Mouse (Mus musculus) thymus, postnatal 36 days (tissue): Measurements from ENCODE around the gene Brms1.
"Not testable (repeated sequence)": the region's sequence is repeated elsewhere in the genome, so short reads cannot be mapped to it uniquely, and the experiment has no call there.

Source experiments
- DNase-seq, 2 experiments: peaks; one replicate each; pipeline ENCODE4 v3.0.0; 2022; ENCODE audit warnings: mixed read lengths in 2 of 2

Brms1 gene

GRCm38 (mm10) chr19:5067040-5067799 lies 26.1 kb downstream of the Brms1 start:
- DNase-seq: no peak

GRCm38 (mm10) chr19:5067867-5068569 lies 26.9 kb downstream of the Brms1 start, which contains the start of gene Cd248:
Gene Cd248, plus strand, starts transcription at chr19:5068078.
- no peak for DNase-seq

- DNase-seq: no peak
Observed at GRCm38 (mm10) chr19:5068570-5069234, 27.5 kb downstream of the Brms1 start.

- no peak for DNase-seq
Observed at GRCm38 (mm10) chr19:5069486-5069885, 28.3 kb downstream of the Brms1 start.

- DNase-seq: no peak
Observed at GRCm38 (mm10) chr19:5069978-5070377, 28.8 kb downstream of the Brms1 start.

GRCm38 (mm10) chr19:5071077-5071476 lies 29.9 kb downstream of the Brms1 start:
- DNase-seq: no peak

- DNase-seq: peak in 1 of 2 experiments; percentile 36
Observed at GRCm38 (mm10) chr19:5071545-5072369, 30.6 kb downstream of the Brms1 start.

- DNase-seq: no peak
Observed at GRCm38 (mm10) chr19:5072389-5073019, 31.4 kb downstream of the Brms1 start.

- peak in 1 of 2 experiments; percentile 37 for DNase-seq
Observed at GRCm38 (mm10) chr19:5073028-5073427, 31.9 kb downstream of the Brms1 start.

GRCm38 (mm10) chr19:5073518-5073917 lies 32.4 kb downstream of the Brms1 start:
- no peak for DNase-seq

- DNase-seq: no peak
Observed at GRCm38 (mm10) chr19:5079279-5079678, 38.1 kb downstream of the Brms1 start.

- DNase-seq: no peak
Observed at GRCm38 (mm10) chr19:5082005-5082404, 40.9 kb downstream of the Brms1 start.

- no peak for DNase-seq
Observed at GRCm38 (mm10) chr19:5082596-5082995, 41.4 kb downstream of the Brms1 start.

- no peak for DNase-seq
Observed at GRCm38 (mm10) chr19:5083961-5084833, 43.0 kb downstream of the Brms1 start.

- no peak for DNase-seq
Observed at GRCm38 (mm10) chr19:5084834-5085144, 43.6 kb downstream of the Brms1 start.

GRCm38 (mm10) chr19:5085145-5085863 lies 44.1 kb downstream of the Brms1 start, which contains the start of gene Tmem151a:
Gene Tmem151a, minus strand, starts transcription at chr19:5085531.
- DNase-seq: no peak

GRCm38 (mm10) chr19:5086533-5086932 lies 45.4 kb downstream of the Brms1 start:
- not testable (repeated sequence) for DNase-seq

GRCm38 (mm10) chr19:5087884-5088728 lies 47.0 kb downstream of the Brms1 start, which contains the start of gene Yif1a:
Gene Yif1a, plus strand, starts transcription at chr19:5088538.
- DNase-seq: peak; percentile 87 to 89

- no peak for DNase-seq
Observed at GRCm38 (mm10) chr19:5089324-5089723, 48.2 kb downstream of the Brms1 start.
